In the genomic region with DNA sequence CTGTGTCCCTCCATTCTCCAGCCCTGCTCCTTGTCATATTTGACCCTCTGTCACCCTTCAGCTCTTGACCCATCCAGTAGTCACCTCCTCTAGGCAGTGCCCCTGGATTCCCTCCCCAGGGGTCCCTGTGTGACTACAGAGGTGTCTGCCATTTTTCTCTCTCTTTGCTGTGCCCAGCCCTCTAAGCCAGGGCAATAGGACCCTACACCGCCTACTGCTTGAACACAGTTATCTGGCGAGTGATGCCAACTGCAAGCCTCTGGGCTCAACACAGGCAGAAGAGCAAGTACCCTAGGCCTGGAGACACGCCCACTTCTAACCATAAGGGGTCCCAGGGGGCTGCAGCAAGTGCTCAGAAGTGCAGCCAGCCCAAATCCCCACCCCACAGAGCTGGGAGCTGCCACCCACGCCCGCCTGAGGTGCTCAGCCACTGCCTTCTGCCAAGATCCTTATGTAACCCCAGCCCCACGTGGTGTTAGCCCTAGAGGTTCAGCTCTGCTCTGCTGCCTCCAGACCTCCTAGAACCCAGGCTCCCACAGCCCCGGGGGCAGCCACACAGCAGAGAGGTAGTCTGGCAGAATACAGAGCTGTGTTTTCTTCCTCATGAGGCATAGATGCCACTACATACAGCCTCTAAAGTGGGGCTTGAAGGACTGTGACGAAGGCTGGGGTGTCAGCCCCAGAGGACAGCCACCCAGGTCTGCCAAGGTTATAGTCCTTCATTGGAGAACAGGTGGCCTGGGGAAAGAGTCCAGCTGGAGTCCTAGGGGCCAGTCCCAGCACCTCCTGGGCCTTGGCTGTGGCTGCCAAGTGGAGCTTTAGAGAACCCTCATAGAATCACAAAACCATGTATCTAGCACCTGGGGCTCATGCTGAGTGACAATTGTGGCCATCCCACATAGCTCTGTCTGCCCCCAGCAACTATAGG, we compare ENCODE assay signal across 8 mouse cellular contexts. TPM values are rescaled to one million over a fixed set of nuclear protein-coding genes. Genes with fewer than 3 reads are reported as not detected.
DNase-seq lines count a peak whose midpoint lies in the region; ATAC-seq and TF ChIP-seq lines count a peak whose summit lies in the region.

No protein-coding gene starts in this region.

- H3K4me2 ChIP-seq in hindbrain, postnatal 0 days (ENCODE audit: low read depth, low read length), result no peak overlapping the region
- no peak overlapping the region for H3K4me2 ChIP-seq in hindbrain, embryonic 16.5 days (ENCODE audit: low read length)
- no peak overlapping the region for H3K4me2 ChIP-seq in CH12.LX (ENCODE audit: insufficient read depth, low read depth, poor library complexity, severe bottlenecking)
- H3K4me2 ChIP-seq in heart, postnatal 0 days (ENCODE audit: low read depth, low read length), result no peak overlapping the region

- H3K4me1 ChIP-seq in hindbrain, postnatal 0 days (ENCODE audit: insufficient read depth, low read length), result peaks cover 5% of the 10 kb centered on the region; the same call in 1 of the 2 replicates
- no peaks in the 10 kb centered on the region for H3K4me1 ChIP-seq in hindbrain, embryonic 16.5 days (ENCODE audit: control insufficient read depth, insufficient read depth, low read depth, low read length)
- H3K4me1 ChIP-seq in CH12.LX (ENCODE audit: control insufficient read depth in 1 of 2, insufficient read depth in 2 of 2), result 0 out of 4 replicates have a peak, but pooled peaks cover 0 to 4% of the 10 kb centered on the region in 2 experiments
- peaks cover 42% of the 10 kb centered on the region for H3K4me1 ChIP-seq in cerebellum, adult 2 months (ENCODE audit: control insufficient read depth, insufficient read depth, low read length)
- H3K4me1 ChIP-seq in heart, postnatal 0 days (ENCODE audit: control insufficient read depth, insufficient read depth), result peaks cover 60% of the 10 kb centered on the region
- peaks cover 28% of the 10 kb centered on the region for H3K4me1 ChIP-seq in embryonic facial prominence, embryonic 10.5 days

- 58% methylated on average over 8 of the region's 8 CpGs for WGBS in hindbrain, postnatal 0 days
- 70% methylated on average over 8 of the region's 8 CpGs for WGBS in hindbrain, embryonic 16.5 days
- 26% methylated on average over 8 of the region's 8 CpGs for WGBS in cerebellum, adult 2 months
- 56% methylated on average over 8 of the region's 8 CpGs for WGBS in heart, postnatal 0 days
- WGBS in embryonic facial prominence, embryonic 10.5 days, result 70% methylated on average over 8 of the region's 8 CpGs

- ATAC-seq in hindbrain, postnatal 0 days, result no peak
- no peak for ATAC-seq in hindbrain, embryonic 16.5 days
- ATAC-seq in heart, postnatal 0 days (ENCODE audit: insufficient read depth, low read depth), result no peak

- TF ChIP-seq CTCF in hindbrain, postnatal 0 days (IDR thresholded peaks at IDR 0.05; ENCODE audit: low read depth), result no peak
- TF ChIP-seq CTCF in CH12.LX (conservative IDR thresholded peaks at IDR 0.05 in 1 of 2, IDR thresholded peaks at IDR 0.05 in 1 of 2; ENCODE audit: low read depth in 2 of 2, low read length in 2 of 2), result no peak
- TF ChIP-seq CTCF in cerebellum, adult 2 months (IDR thresholded peaks at IDR 0.05; ENCODE audit: borderline replicate concordance, insufficient read depth, low read depth, low read length), result no peak
- TF ChIP-seq CTCF in heart, postnatal 0 days (IDR thresholded peaks at IDR 0.05; ENCODE audit: low read depth), result no peak

- DNase-seq in hindbrain, postnatal 0 days (ENCODE audit: low spot score), result peak; percentile 14
- peak; percentile 14 for DNase-seq in CH12.LX (ENCODE audit: extremely low read depth)
- DNase-seq in cerebellum, adult 2 months, result peak; percentile 82 to 85
- DNase-seq in heart, postnatal 0 days (ENCODE audit: low spot score), result no peak
- peak; percentile 53 to 54 for DNase-seq in right cerebral cortex, postnatal 10 days (ENCODE audit: low spot score in 2 of 2)
- DNase-seq in embryonic facial prominence, embryonic 10.5 days (ENCODE audit: low spot score), result no peak
- DNase-seq in T-cell, adult 2 months (ENCODE audit: low spot score), result no peak

- no peak for TF ChIP-seq EP300 in CH12.LX (IDR thresholded peaks at IDR 0.05; ENCODE audit: low read length)
- TF ChIP-seq EP300 in heart, postnatal 0 days (IDR thresholded peaks at IDR 0.05; ENCODE audit: low read depth), result no peak

- in situ Hi-C loops in CH12.LX (cut with MboI; ENCODE audit: low pct_ligation_motif_present, low pct_unique_long_range_greater_than_20kb, low sequenced_read_pairs), result no loop called here

- H3K9ac ChIP-seq in hindbrain, postnatal 0 days (replicated peaks; ENCODE audit: low read length), result no peak overlapping the region
- H3K9ac ChIP-seq in hindbrain, embryonic 16.5 days (ENCODE audit: low read depth, low read length), result no peak overlapping the region
- H3K9ac ChIP-seq in CH12.LX (ENCODE audit: insufficient read depth, low read depth), result no peak overlapping the region
- H3K9ac ChIP-seq in heart, postnatal 0 days (replicated peaks; ENCODE audit: low read depth, low read length), result no peak overlapping the region

- no peaks in the 10 kb centered on the region for H3K36me3 ChIP-seq in hindbrain, postnatal 0 days (ENCODE audit: insufficient read depth, low read length)
- no peaks in the 10 kb centered on the region for H3K36me3 ChIP-seq in hindbrain, embryonic 16.5 days (ENCODE audit: control insufficient read depth, insufficient read depth, low read length)
- no peaks in the 10 kb centered on the region for H3K36me3 ChIP-seq in CH12.LX (replicated peaks in 1 of 2; ENCODE audit: control insufficient read depth in 1 of 2, insufficient read depth in 1 of 2, low read length in 1 of 2)
- H3K36me3 ChIP-seq in heart, postnatal 0 days (replicated peaks; ENCODE audit: control insufficient read depth, insufficient read depth, low read length), result no peaks in the 10 kb centered on the region
- H3K36me3 ChIP-seq in embryonic facial prominence, embryonic 10.5 days (replicated peaks), result no peaks in the 10 kb centered on the region

- H3K4me3 ChIP-seq in hindbrain, postnatal 0 days (ENCODE audit: low read length), result no peak overlapping the region
- no peak overlapping the region for H3K4me3 ChIP-seq in hindbrain, embryonic 16.5 days (ENCODE audit: low read length)
- no peak overlapping the region for H3K4me3 ChIP-seq in CH12.LX (replicated peaks in 1 of 3; ENCODE audit: low read depth in 2 of 3, low read length in 2 of 3, poor library complexity in 1 of 3)
- H3K4me3 ChIP-seq in cerebellum, adult 2 months (replicated peaks; ENCODE audit: insufficient read depth, low read depth, low read length), result no peak overlapping the region
- no peak overlapping the region for H3K4me3 ChIP-seq in heart, postnatal 0 days (ENCODE audit: low read depth, low read length)
- H3K4me3 ChIP-seq in embryonic facial prominence, embryonic 10.5 days, result no peak overlapping the region

- H3K79me2 ChIP-seq in CH12.LX (replicated peaks; ENCODE audit: control insufficient read depth, extremely low read depth, insufficient read depth, poor library complexity, severe bottlenecking), result no peaks in the 10 kb centered on the region

- no peaks in the 10 kb centered on the region for H3K9me3 ChIP-seq in hindbrain, postnatal 0 days (ENCODE audit: low read length)
- no peaks in the 10 kb centered on the region for H3K9me3 ChIP-seq in hindbrain, embryonic 16.5 days (ENCODE audit: control insufficient read depth, low read length)
- H3K9me3 ChIP-seq in CH12.LX (replicated peaks; ENCODE audit: low read length), result no peaks in the 10 kb centered on the region
- no peaks in the 10 kb centered on the region for H3K9me3 ChIP-seq in heart, postnatal 0 days (replicated peaks; ENCODE audit: control insufficient read depth, low read length)
- no peaks in the 10 kb centered on the region for H3K9me3 ChIP-seq in embryonic facial prominence, embryonic 10.5 days

- no peak for TF ChIP-seq RAD21 in CH12.LX (IDR thresholded peaks at IDR 0.05; ENCODE audit: low read depth, low read length)

- H3K27me3 ChIP-seq in hindbrain, postnatal 0 days (ENCODE audit: insufficient read depth, low read length), result no peaks in the 10 kb centered on the region
- no peaks in the 10 kb centered on the region for H3K27me3 ChIP-seq in hindbrain, embryonic 16.5 days (replicated peaks; ENCODE audit: control insufficient read depth, insufficient read depth, low read length)
- H3K27me3 ChIP-seq in CH12.LX (replicated peaks), result peaks cover 44% of the 10 kb centered on the region
- no peaks in the 10 kb centered on the region for H3K27me3 ChIP-seq in cerebellum, adult 2 months (ENCODE audit: control insufficient read depth, insufficient read depth, low read length)
- H3K27me3 ChIP-seq in heart, postnatal 0 days (ENCODE audit: control insufficient read depth, insufficient read depth, low read length), result no peaks in the 10 kb centered on the region
- H3K27me3 ChIP-seq in embryonic facial prominence, embryonic 10.5 days (replicated peaks; ENCODE audit: low read depth, poor library complexity, severe bottlenecking), result no peaks in the 10 kb centered on the region

- no peak for TF ChIP-seq POLR2A in CH12.LX (IDR thresholded peaks at IDR 0.05; ENCODE audit: low read depth, low read length)
- TF ChIP-seq POLR2A in cerebellum, adult 2 months (IDR thresholded peaks at IDR 0.05; ENCODE audit: borderline replicate concordance, insufficient read depth, low read length), result no peak

- dilution Hi-C loops in CH12.LX (cut with MboI; ENCODE audit: extremely low pct_ligation_motif_present, extremely low pct_unique_long_range_greater_than_20kb, low sequenced_read_pairs), result no loop called here

- no peak overlapping the region for H3K27ac ChIP-seq in hindbrain, postnatal 0 days
- no peak overlapping the region for H3K27ac ChIP-seq in hindbrain, embryonic 16.5 days (ENCODE audit: low read depth, low read length)
- H3K27ac ChIP-seq in CH12.LX (ENCODE audit: insufficient read depth, low read depth), result no peak overlapping the region
- H3K27ac ChIP-seq in cerebellum, adult 2 months (ENCODE audit: insufficient read depth, low read length), result peak overlapping the region; percentile 40
- H3K27ac ChIP-seq in heart, postnatal 0 days (ENCODE audit: low read depth), result peak overlapping the region; percentile 61
- H3K27ac ChIP-seq in embryonic facial prominence, embryonic 10.5 days (replicated peaks), result no peak overlapping the region

RNA-seq across cellular contexts. Expression of a gene that starts 35.9 kb away (rescaled TPM):
- 14.2 and 22.3 TPM in 2 replicates for total RNA-seq in hindbrain, postnatal 0 days (2014; rRNA removed)
- 10.4 and 10.8 TPM in 2 replicates for polyA plus RNA-seq in hindbrain, postnatal 0 days (2015; fragmentation: Nextera tagmentation; extraction: Ambion mirVana)
- polyA plus RNA-seq in hindbrain, embryonic 16.5 days (2015; fragmentation: Nextera tagmentation; extraction: Ambion mirVana), result 9.1 and 10.2 TPM in 2 replicates
- total RNA-seq in CH12.LX (2012; rRNA removed) (not detected in 2 replicates), CH12.LX (2014; rRNA removed) (0.35 TPM in 1 of 2 replicates, not detected in the other)
- 0.13 and 0.34 TPM in 2 replicates for polyA plus RNA-seq in CH12.LX (2012; ENCODE audit: insufficient read length, low read depth)
- polyA plus RNA-seq in cerebellum, adult 2 months (2012; rRNA removed), result 10.5 and 11.3 TPM in 2 replicates
- total RNA-seq in heart, postnatal 0 days (2014; rRNA removed; ENCODE audit: low replicate concordance), result 31.6 and 46.8 TPM in 2 replicates
- 18.1 and 20.7 TPM in 2 replicates for polyA plus RNA-seq in heart, postnatal 0 days (2015; fragmentation: Nextera tagmentation; extraction: Ambion mirVana)
- 1.5 and 2.9 TPM in 2 replicates for polyA plus RNA-seq in embryonic facial prominence, embryonic 10.5 days (2016; fragmentation: Nextera tagmentation; extraction: Ambion mirVana)

RNA-seq across cellular contexts. Expression of a gene that starts 47.2 kb away (rescaled TPM):
- total RNA-seq in hindbrain, postnatal 0 days (2014; rRNA removed), result 14.0 and 16.5 TPM in 2 replicates
- polyA plus RNA-seq in hindbrain, postnatal 0 days (2015; fragmentation: Nextera tagmentation; extraction: Ambion mirVana), result 9.3 and 11.2 TPM in 2 replicates
- 4.9 and 5.8 TPM in 2 replicates for polyA plus RNA-seq in hindbrain, embryonic 16.5 days (2015; fragmentation: Nextera tagmentation; extraction: Ambion mirVana)
- total RNA-seq in CH12.LX (2012; rRNA removed) (not detected in 2 replicates), CH12.LX (2014; rRNA removed) (not detected in 2 replicates)
- polyA plus RNA-seq in CH12.LX (2012; ENCODE audit: insufficient read length, low read depth), result not detected in 2 replicates
- 5.9 and 6.3 TPM in 2 replicates for polyA plus RNA-seq in cerebellum, adult 2 months (2012; rRNA removed)
- not detected in 2 replicates for total RNA-seq in heart, postnatal 0 days (2014; rRNA removed; ENCODE audit: low replicate concordance)
- polyA plus RNA-seq in heart, postnatal 0 days (2015; fragmentation: Nextera tagmentation; extraction: Ambion mirVana), result 1.7 TPM in 2 replicates
- 0.25 and 0.87 TPM in 2 replicates for polyA plus RNA-seq in embryonic facial prominence, embryonic 10.5 days (2016; fragmentation: Nextera tagmentation; extraction: Ambion mirVana)

Comparison
In these comparisons a context has a peak if more than half of its experiments do, and no peak if none do; other contexts are left out.
1. DNase-seq: peak in hindbrain, postnatal 0 days (single experiment), CH12.LX (single experiment), cerebellum, adult 2 months (2 of 2) and right cerebral cortex, postnatal 10 days (2 of 2); none in heart, postnatal 0 days (single experiment), embryonic facial prominence, embryonic 10.5 days (single experiment) and T-cell, adult 2 months (single experiment).
2. H3K27ac ChIP-seq: peak in cerebellum, adult 2 months (single experiment) and heart, postnatal 0 days (single experiment); none in hindbrain, postnatal 0 days (single experiment), hindbrain, embryonic 16.5 days (single experiment), CH12.LX (single experiment) and embryonic facial prominence, embryonic 10.5 days (single experiment).